In genomic region chr16:50364189-50365059, GRCm38 (mm10) we compare ENCODE assay signal across 8 mouse cellular contexts.
DNase-seq lines count a peak whose midpoint lies in the region; ATAC-seq and TF ChIP-seq lines count a peak whose summit lies in the region.

No protein-coding gene starts in this region.

- peak overlapping the region; percentile 55 for H3K4me3 ChIP-seq in embryonic facial prominence, embryonic 10.5 days
- H3K4me3 ChIP-seq in heart, embryonic 16.5 days (ENCODE audit: low read length) = peak overlapping the region; percentile 58
- peak overlapping the region; percentile 51 for H3K4me3 ChIP-seq in liver, adult 2 months (ENCODE audit: insufficient read depth, low read depth, low read length)
- peak overlapping the region; percentile 34 for H3K4me3 ChIP-seq in midbrain, embryonic 16.5 days (ENCODE audit: low read depth, low read length)

- peak; percentile 39 for DNase-seq in CD4-positive helper T cell, adult 2 months (ENCODE audit: low read depth, low spot score)
- DNase-seq in ZHBTc4 (ENCODE audit: low read depth, low spot score) = peak; percentile 75
- DNase-seq in embryonic facial prominence, embryonic 10.5 days (ENCODE audit: low spot score) = peak; percentile 75
- peak; percentile 80 for DNase-seq in kidney, postnatal 10 days
- DNase-seq in liver, adult 2 months (ENCODE audit: extremely low read depth, low read depth, low spot score) = peak; percentile 45
- peak; percentile 53 for DNase-seq in thymus, postnatal 14 days

- no peaks in the 10 kb centered on the region for H3K36me3 ChIP-seq in embryonic facial prominence, embryonic 10.5 days (replicated peaks)
- no peaks in the 10 kb centered on the region for H3K36me3 ChIP-seq in heart, embryonic 16.5 days (ENCODE audit: control insufficient read depth, insufficient read depth)
- H3K36me3 ChIP-seq in liver, adult 2 months (ENCODE audit: control insufficient read depth, insufficient read depth, low read length) = no peaks in the 10 kb centered on the region
- no peaks in the 10 kb centered on the region for H3K36me3 ChIP-seq in midbrain, embryonic 16.5 days (ENCODE audit: control insufficient read depth, insufficient read depth, low read length)

- H3K79me2 ChIP-seq in liver, adult 2 months (ENCODE audit: control insufficient read depth, insufficient read depth, low read length) = no peaks in the 10 kb centered on the region

- peak overlapping the region; percentile 74 for H3K4me2 ChIP-seq in heart, embryonic 16.5 days (ENCODE audit: low read depth, low read length)
- H3K4me2 ChIP-seq in midbrain, embryonic 16.5 days (ENCODE audit: low read length) = peak overlapping the region; percentile 59

- peak overlapping the region; percentile 69 for H3K9ac ChIP-seq in heart, embryonic 16.5 days (ENCODE audit: low read length)
- peak overlapping the region; percentile 15; the same call in 1 of the 2 replicates for H3K9ac ChIP-seq in liver, adult 2 months (ENCODE audit: low read depth, low read length)
- peak overlapping the region; percentile 56 for H3K9ac ChIP-seq in midbrain, embryonic 16.5 days (ENCODE audit: low read depth, low read length)

- no peaks in the 10 kb centered on the region for H3K27me3 ChIP-seq in embryonic facial prominence, embryonic 10.5 days (replicated peaks; ENCODE audit: low read depth, poor library complexity, severe bottlenecking)
- no peaks in the 10 kb centered on the region for H3K27me3 ChIP-seq in heart, embryonic 16.5 days (ENCODE audit: control insufficient read depth, insufficient read depth, low read length)
- H3K27me3 ChIP-seq in liver, adult 2 months (ENCODE audit: control insufficient read depth, insufficient read depth, low read length) = no peaks in the 10 kb centered on the region
- H3K27me3 ChIP-seq in midbrain, embryonic 16.5 days (ENCODE audit: control insufficient read depth, insufficient read depth, low read depth, low read length) = no peaks in the 10 kb centered on the region

- peak; percentile 87 for ATAC-seq in heart, embryonic 16.5 days (replicated peaks; ENCODE audit: extremely low read depth, insufficient read depth, low FRiP score)
- peak; percentile 96 for ATAC-seq in midbrain, embryonic 16.5 days

- peaks cover 22% of the 10 kb centered on the region for H3K4me1 ChIP-seq in embryonic facial prominence, embryonic 10.5 days
- H3K4me1 ChIP-seq in heart, embryonic 16.5 days (ENCODE audit: control insufficient read depth, insufficient read depth, low read length) = peaks cover 25% of the 10 kb centered on the region
- peaks cover 8% of the 10 kb centered on the region for H3K4me1 ChIP-seq in liver, adult 2 months (ENCODE audit: control insufficient read depth, insufficient read depth, low read length)
- peaks cover 9% of the 10 kb centered on the region for H3K4me1 ChIP-seq in midbrain, embryonic 16.5 days (ENCODE audit: control insufficient read depth, insufficient read depth, low read length)

- TF ChIP-seq POLR2A in liver, adult 2 months (IDR thresholded peaks at IDR 0.05; ENCODE audit: extremely low read depth, insufficient read depth, low read length) = no peak

- peak overlapping the region; percentile 81 for H3K27ac ChIP-seq in embryonic facial prominence, embryonic 10.5 days (replicated peaks)
- peak overlapping the region; percentile 81 for H3K27ac ChIP-seq in heart, embryonic 16.5 days (ENCODE audit: low read length)
- no peak overlapping the region for H3K27ac ChIP-seq in liver, adult 2 months (replicated peaks; ENCODE audit: insufficient read depth, low read depth, low read length)
- H3K27ac ChIP-seq in midbrain, embryonic 16.5 days (ENCODE audit: low read length) = peak overlapping the region; percentile 80

- TF ChIP-seq CTCF in liver, adult 2 months (IDR thresholded peaks at IDR 0.05; ENCODE audit: low read depth, low read length) = no peak

- H3K9me3 ChIP-seq in embryonic facial prominence, embryonic 10.5 days = no peaks in the 10 kb centered on the region
- H3K9me3 ChIP-seq in heart, embryonic 16.5 days (replicated peaks; ENCODE audit: control insufficient read depth, low read length) = no peaks in the 10 kb centered on the region
- no peaks in the 10 kb centered on the region for H3K9me3 ChIP-seq in midbrain, embryonic 16.5 days (replicated peaks; ENCODE audit: control insufficient read depth, low read length, poor library complexity, severe bottlenecking)

- WGBS in embryonic facial prominence, embryonic 10.5 days = 16% methylated on average over 11 of the region's 11 CpGs
- 15% methylated on average over 11 of the region's 11 CpGs for WGBS in heart, embryonic 16.5 days
- 14% methylated on average over 11 of the region's 11 CpGs for WGBS in liver, adult 2 months
- 11% methylated on average over 11 of the region's 11 CpGs for WGBS in midbrain, embryonic 16.5 days

Comparison
In these comparisons a context has a peak if more than half of its experiments do, and no peak if none do; other contexts are left out.
1. H3K9ac ChIP-seq: peak in every context shown above with its lines; median percentile 69 in heart, embryonic 16.5 days; 56 in midbrain, embryonic 16.5 days; 15 in liver, adult 2 months.